Comparison of ENCODE assay signal across 8 mouse cellular contexts in genomic region chr6:126938853-126939486, GRCm38 (mm10). TPM values are rescaled to one million over a fixed set of nuclear protein-coding genes. Genes with fewer than 3 reads are reported as not detected.
A peak's percentile ranks its signal among the peaks of the same experiment; 100 is the strongest.
DNase-seq lines count a peak whose midpoint lies in the region; ATAC-seq and TF ChIP-seq lines count a peak whose summit lies in the region.

No protein-coding gene starts in this region.

- ATAC-seq in hindbrain, embryonic 16.5 days: no peak; the same call in 1 of the 2 replicates

- H3K9me3 ChIP-seq in hindbrain, embryonic 16.5 days (ENCODE audit: control insufficient read depth, low read length): no peaks in the 10 kb centered on the region

- peak overlapping the region; percentile 52 for H3K9ac ChIP-seq in hindbrain, embryonic 16.5 days (ENCODE audit: low read depth, low read length)

- peak overlapping the region; percentile 78 for H3K4me3 ChIP-seq in layer of hippocampus, adult 2 months
- H3K4me3 ChIP-seq in hindbrain, embryonic 16.5 days (ENCODE audit: low read length): peak overlapping the region; percentile 83

- no peak for DNase-seq in layer of hippocampus, adult 2 months (ENCODE audit: low spot score in 2 of 2)
- no peak for DNase-seq in layer of hippocampus, postnatal 10 days (ENCODE audit: low spot score in 2 of 2)
- peak; percentile 49 for DNase-seq in c-Kit-positive CD71-positive TER-119-positive erythroid progenitor cells, embryonic 14.5 days (ENCODE audit: low spot score)
- DNase-seq in neural tube, embryonic 10.5 days (ENCODE audit: extremely low spot score, low spot score): peak; percentile 15
- no peak for DNase-seq in right cerebral cortex, postnatal 14 days
- no peak for DNase-seq in B cell, adult 2 months
- no peak for DNase-seq in cerebellum, adult 18-20 months

- under 1% methylated on average over 31 of the region's 31 CpGs for WGBS in hindbrain, embryonic 16.5 days

- peaks cover 7% of the 10 kb centered on the region; the same call in 1 of the 2 replicates for H3K36me3 ChIP-seq in hindbrain, embryonic 16.5 days (ENCODE audit: control insufficient read depth, insufficient read depth, low read length)

- H3K4me1 ChIP-seq in hindbrain, embryonic 16.5 days (ENCODE audit: control insufficient read depth, insufficient read depth, low read depth, low read length): peaks cover 15% of the 10 kb centered on the region

- no peaks in the 10 kb centered on the region for H3K27me3 ChIP-seq in hindbrain, embryonic 16.5 days (replicated peaks; ENCODE audit: control insufficient read depth, insufficient read depth, low read length)

- H3K4me2 ChIP-seq in hindbrain, embryonic 16.5 days (ENCODE audit: low read length): peak overlapping the region; percentile 79

- H3K27ac ChIP-seq in layer of hippocampus, adult 2 months: no peak overlapping the region
- H3K27ac ChIP-seq in hindbrain, embryonic 16.5 days (ENCODE audit: low read depth, low read length): no peak overlapping the region

- TF ChIP-seq CTCF in layer of hippocampus, adult 2 months (conservative IDR thresholded peaks at IDR 0.05): no peak

RNA-seq across cellular contexts. Expression of gene Rad51ap1, which starts 0.4 kb away (rescaled TPM):
- total RNA-seq in layer of hippocampus, adult 2 months (2021): 1 to 10 TPM; 1.7 to 3.1 TPM
- 1 to 10 TPM; 5.4 to 5.8 TPM for total RNA-seq in layer of hippocampus, postnatal 10 days (2021)
- polyA plus RNA-seq in hindbrain, embryonic 16.5 days (2015; fragmentation: Nextera tagmentation; extraction: Ambion mirVana): 15.2 and 17.1 TPM in 2 replicates

RNA-seq across cellular contexts. Expression of gene D6Wsu163e, which starts 0.8 kb away (rescaled TPM):
- total RNA-seq in layer of hippocampus, adult 2 months (2021): 10 to 100 TPM; 45.8 to 46.5 TPM
- 10 to 100 TPM; 32.4 to 35.0 TPM for total RNA-seq in layer of hippocampus, postnatal 10 days (2021)
- 30.2 and 32.2 TPM in 2 replicates for polyA plus RNA-seq in hindbrain, embryonic 16.5 days (2015; fragmentation: Nextera tagmentation; extraction: Ambion mirVana)

RNA-seq across cellular contexts. Expression of gene Dyrk4, which starts 17.3 kb away (rescaled TPM):
- under 1 TPM; 0.15 to 0.29 TPM for total RNA-seq in layer of hippocampus, adult 2 months (2021)
- under 1 TPM; 0.13 to 0.32 TPM for total RNA-seq in layer of hippocampus, postnatal 10 days (2021)
- polyA plus RNA-seq in hindbrain, embryonic 16.5 days (2015; fragmentation: Nextera tagmentation; extraction: Ambion mirVana): 0.14 TPM in 1 of 2 replicates, not detected in the other

Comparison
In these comparisons a context has a peak if more than half of its experiments do, and no peak if none do; other contexts are left out.
1. DNase-seq: peak in c-Kit-positive CD71-positive TER-119-positive erythroid progenitor cells, embryonic 14.5 days (single experiment) and neural tube, embryonic 10.5 days (single experiment); none in layer of hippocampus, adult 2 months (0 of 2), layer of hippocampus, postnatal 10 days (0 of 2), right cerebral cortex, postnatal 14 days (single experiment), B cell, adult 2 months (0 of 2) and cerebellum, adult 18-20 months (0 of 2).